Mouse (Mus musculus): ENCODE results near the gene Slc38a6.

DNA sequence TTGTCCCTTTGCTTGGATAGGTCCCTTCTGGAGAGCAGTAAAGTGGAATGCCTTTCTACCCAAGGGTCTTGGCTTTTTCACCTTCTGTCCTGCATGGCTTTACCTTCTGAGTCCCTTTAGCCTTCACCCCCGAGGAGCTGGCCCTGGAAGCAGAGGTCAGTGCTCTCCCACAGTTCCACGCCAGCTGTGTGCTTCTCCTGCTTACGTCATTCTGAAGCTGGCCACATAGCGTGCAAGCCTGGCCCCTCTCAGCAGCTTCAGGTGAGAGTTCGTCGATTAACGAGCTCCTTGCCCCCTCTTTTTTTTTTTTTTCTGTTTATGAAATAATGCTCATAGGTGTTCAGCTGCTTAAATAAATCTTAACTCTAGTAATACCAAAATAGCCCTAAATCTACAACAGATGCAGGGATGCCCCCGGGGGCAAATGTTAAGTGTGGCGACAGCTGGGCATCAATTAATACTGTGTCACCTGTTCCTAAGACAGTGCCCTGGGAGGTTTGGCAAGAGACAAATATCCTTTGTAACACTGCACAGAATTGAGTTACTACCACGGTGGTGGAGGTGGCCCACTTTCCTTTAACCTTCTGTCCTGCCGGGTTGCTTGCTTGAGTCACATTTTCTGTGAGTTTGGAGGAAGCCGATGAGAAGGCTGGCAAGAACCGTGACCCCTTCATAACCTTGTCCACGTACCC is 68.7 kb downstream of the Slc38a6 start:
- TF ChIP-seq EP300 (optimal IDR thresholded peaks at IDR 0.05) (no peak), CTCF (IDR thresholded peaks at IDR 0.05; ENCODE audit: low read depth) (no peak)

Measured in stomach, postnatal 0 days (tissue).